Mouse (Mus musculus): ENCODE data around the gene Serpinb1c.

DNA sequence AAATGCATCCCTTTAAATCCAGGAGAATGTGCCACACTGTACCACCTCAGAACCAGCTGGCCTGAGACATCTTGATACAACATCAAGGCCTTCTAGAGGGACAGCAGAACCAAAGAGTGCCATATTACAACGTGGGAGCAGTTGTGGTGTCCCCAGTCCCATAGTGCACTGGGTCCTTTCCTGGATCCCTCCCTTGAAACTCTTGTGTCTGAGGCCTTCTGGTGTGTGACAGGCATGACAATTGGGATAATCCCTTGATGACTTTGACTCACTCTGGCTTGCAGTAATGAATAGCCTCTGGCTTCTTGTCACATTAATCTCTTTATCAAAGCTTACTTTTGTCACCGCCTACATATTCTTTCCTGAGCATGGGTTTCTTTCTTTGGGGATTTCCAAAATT is 31.0 kb downstream of the Serpinb1c start:
- TF ChIP-seq POLR2A (IDR thresholded peaks at IDR 0.05; ENCODE audit: low read depth, low read length) = no peak
- no peak for TF ChIP-seq CTCF (IDR thresholded peaks at IDR 0.05; ENCODE audit: borderline replicate concordance, insufficient read depth, low read length)
